Mouse (Mus musculus) lung, adult 2 months (tissue): ENCODE data around the gene Ifnl2.

ENCODE experiments used
- CTCF ChIP-seq: fragments of 200-500 bp; IDR thresholded peaks from 2 replicates; pipeline ENCODE4 v1.5.1; 2011; ENCODE audit warnings: mild to moderate bottlenecking, low read length, control low read depth; ENCODE audit not compliant: insufficient read depth
- POLR2A ChIP-seq: fragments of 200-500 bp; IDR thresholded peaks from 2 replicates; pipeline ENCODE4 v1.6.1; 2011; ENCODE audit warnings: low read depth, mild to moderate bottlenecking, control low read depth, low read length, borderline replicate concordance; ENCODE audit errors: extremely low read depth

DNA sequence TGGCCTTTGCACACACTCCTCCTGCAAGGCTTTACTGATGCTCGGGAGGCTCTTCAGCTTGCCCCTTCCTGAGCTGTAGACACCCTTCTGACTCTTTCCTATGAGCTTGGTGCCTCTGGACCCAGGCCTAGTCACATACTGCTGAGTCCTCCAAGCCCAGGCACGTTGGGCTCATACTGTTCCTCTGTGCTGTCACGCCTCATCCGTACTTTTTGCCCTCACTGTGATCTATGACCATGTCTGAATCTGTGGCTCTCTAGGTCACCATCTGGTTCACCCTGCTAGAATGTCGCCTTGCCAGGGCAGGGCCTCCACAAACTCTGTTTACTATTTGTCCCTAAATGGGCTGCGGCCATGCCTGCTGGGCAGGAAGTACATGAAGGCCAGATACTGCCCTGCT lies 42.8 kb upstream of the Ifnl2 start:
- no peak for TF ChIP-seq CTCF
- no peak for TF ChIP-seq POLR2A
